Mouse (Mus musculus): ENCODE results near the gene Wdr83.

DNA sequence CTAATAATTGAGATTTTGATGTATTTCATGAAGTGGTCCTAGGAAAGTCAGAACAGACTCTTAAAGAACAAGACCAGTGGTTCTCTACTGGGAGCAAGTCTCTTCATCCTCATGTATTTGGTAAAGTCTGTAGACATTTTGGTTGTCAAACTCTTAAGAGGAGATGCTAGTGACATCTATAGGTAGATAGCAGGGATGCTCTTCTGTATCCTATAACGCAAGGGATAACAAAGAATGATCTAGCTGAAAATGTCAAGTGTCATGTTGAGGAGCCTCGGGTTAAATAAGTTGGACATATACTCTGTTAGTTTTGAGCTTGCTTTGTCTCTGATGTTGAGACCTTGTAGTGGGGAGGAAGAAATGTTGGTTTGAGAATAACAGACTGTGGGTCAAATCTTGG lies 53.2 kb downstream of the Wdr83 start:
- TF ChIP-seq POLR2A (IDR thresholded peaks at IDR 0.05; ENCODE audit: borderline replicate concordance, low read depth, low read length) (no peak), CTCF (IDR thresholded peaks at IDR 0.05; ENCODE audit: low read depth, low read length) (no peak)
